16 mouse cellular contexts compared by ENCODE assay signal in genomic region chr12:9154491-9154890, GRCm38 (mm10).
"Had no signal": no experiment of that assay in that cellular context is flagged by ENCODE, and none has a peak within 500 bp of the region (broad histone marks: within the 10 kb centered on the region; RNA-seq: fewer than 3 reads in every experiment).

No protein-coding gene starts in this region.

- H3K9me3 ChIP-seq: neural tube, embryonic 13.5 days; neural tube, embryonic 15.5 days; stomach, embryonic 15.5 days had no signal

- H3K4me1 ChIP-seq: neural tube, embryonic 13.5 days; neural tube, embryonic 15.5 days; stomach, embryonic 15.5 days had no signal

- H3K4me3 ChIP-seq: neural tube, embryonic 13.5 days; neural tube, embryonic 15.5 days; stomach, embryonic 15.5 days had no signal

- DNase-seq: retina, postnatal 1 day; right cerebral cortex, adult 18-20 months; right cerebral cortex, postnatal 14 days; right cerebral cortex, postnatal 25 days; right cerebral cortex, postnatal 4 days; spleen, adult 18-20 months; thymus, adult 18-20 months; thymus, adult 2 months; thymus, postnatal 14 days; thymus, postnatal 25 days; thymus, postnatal 36 days; thymus, postnatal 4 days had no signal

- H3K27me3 ChIP-seq: neural tube, embryonic 13.5 days; neural tube, embryonic 15.5 days; stomach, embryonic 15.5 days had no signal

- H3K27ac ChIP-seq: neural tube, embryonic 13.5 days; neural tube, embryonic 15.5 days; stomach, embryonic 15.5 days; stomach, postnatal 0 days had no signal

- H3K36me3 ChIP-seq: neural tube, embryonic 13.5 days; neural tube, embryonic 15.5 days; stomach, embryonic 15.5 days had no signal
